Mouse (Mus musculus) megakaryocyte, embryonic 14.5 days (primary cell): ENCODE measurements around the gene Ttc23. TPM values are rescaled to one million over a fixed set of nuclear protein-coding genes. Genes with fewer than 3 reads are reported as not detected.

Experiments
- H3K27me3 ChIP-seq: replicated peaks from 2 replicates; pipeline ENCODE3; 2012; ENCODE audit warnings: inconsistent platforms
- H3K36me3 ChIP-seq: replicated peaks from 2 replicates; pipeline ENCODE3; 2012; ENCODE audit warnings: low read length, inconsistent platforms, mixed read lengths
- H3K4me1 ChIP-seq: 2 replicates; pipeline ENCODE4 v1.6.1; 2012; ENCODE audit warnings: inconsistent platforms
- H3K4me3 ChIP-seq: replicated peaks from 2 replicates; pipeline ENCODE3; 2012; ENCODE audit warnings: moderate library complexity, mild to moderate bottlenecking, inconsistent platforms
- H3K9me3 ChIP-seq: 2 replicates; pipeline ENCODE4 v1.6.1; 2012; ENCODE audit warnings: inconsistent platforms
- FLI1 ChIP-seq: IDR thresholded peaks from 2 replicates; pipeline ENCODE4 v1.6.1; 2012; ENCODE audit warnings: low read length, inconsistent platforms, mixed read lengths
- GATA1 ChIP-seq: IDR thresholded peaks from 3 replicates; pipeline ENCODE4 v1.6.1; 2012; ENCODE audit warnings: mixed read lengths, low read length, inconsistent platforms, borderline replicate concordance
- polyA plus RNA-seq: library from polyadenylated mRNA; stranded (reverse); fragments of >175 nt; gene quantifications from 2 replicates; pipeline ENCODE4 v1.2.3, GENCODE M21; 2012; ENCODE audit warnings: low replicate concordance; ENCODE audit not compliant: insufficient read depth

Gene Ttc23
- polyA plus RNA-seq, 1 experiment, result 4.3 TPM

DNA sequence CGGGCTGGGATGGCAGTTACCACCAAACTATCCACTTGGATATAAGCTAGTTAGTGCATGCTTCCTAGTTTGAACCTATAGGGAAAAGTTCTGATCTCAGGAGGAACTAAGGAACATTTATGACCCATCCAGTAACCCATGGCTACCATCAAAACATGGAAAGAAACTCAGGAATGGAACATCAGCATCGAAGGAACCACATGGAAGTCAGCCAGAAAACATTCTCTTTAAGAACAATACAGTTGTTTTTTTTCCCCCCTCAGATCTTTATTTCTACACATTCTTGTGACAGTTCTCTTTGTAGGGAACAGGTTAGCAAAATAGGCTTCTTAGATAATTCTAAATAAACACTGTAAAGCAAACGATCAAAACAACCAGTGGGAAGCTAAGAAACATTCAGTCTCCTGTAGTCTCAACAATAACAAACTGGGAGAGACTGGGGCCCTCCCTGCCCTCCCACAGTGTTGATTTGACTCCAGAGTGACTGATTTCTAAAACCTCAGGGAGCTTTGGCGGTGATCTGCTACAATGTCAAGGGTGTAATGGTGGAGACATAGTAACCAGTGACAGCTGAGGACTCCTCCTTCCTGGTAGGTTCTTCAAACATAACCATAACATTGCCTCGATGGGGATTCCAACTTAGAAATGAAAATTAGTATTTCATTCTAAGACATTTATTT is 83.4 kb downstream of the Ttc23 start:
- no peak for TF ChIP-seq FLI1
- H3K4me1 ChIP-seq, result no peaks in the 10 kb centered on the region
- peaks cover 16% of the 10 kb centered on the region for H3K9me3 ChIP-seq
- no peak overlapping the region for H3K4me3 ChIP-seq
- peaks cover 18% of the 10 kb centered on the region for H3K27me3 ChIP-seq
- peaks cover 17% of the 10 kb centered on the region for H3K36me3 ChIP-seq

DNA sequence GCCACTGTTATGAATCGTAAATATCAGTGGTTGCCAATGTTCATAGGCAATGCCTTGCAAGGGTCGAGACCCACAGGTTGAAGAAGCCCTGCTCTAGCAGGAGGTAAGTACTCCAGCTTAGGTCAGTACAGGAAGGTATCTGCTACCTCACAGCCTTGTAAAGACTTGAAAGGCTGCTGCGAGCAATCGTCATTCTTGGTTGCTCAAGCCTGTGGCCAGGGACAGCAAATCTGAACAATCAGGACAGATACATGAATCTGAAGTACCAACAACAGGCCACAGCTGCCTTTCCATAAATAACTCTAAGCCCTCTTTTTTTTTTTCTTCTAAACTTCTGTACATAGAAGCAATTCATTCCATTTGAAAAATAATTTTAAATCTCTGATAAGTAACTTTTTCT is 85.1 kb downstream of the Ttc23 start:
- H3K9me3 ChIP-seq, result peaks cover 16% of the 10 kb centered on the region
- H3K4me1 ChIP-seq, result no peaks in the 10 kb centered on the region
- H3K27me3 ChIP-seq, result peaks cover 22% of the 10 kb centered on the region
- TF ChIP-seq FLI1 (no peak), GATA1 (no peak)
- peaks cover 9% of the 10 kb centered on the region for H3K36me3 ChIP-seq
- no peak overlapping the region for H3K4me3 ChIP-seq

- peaks cover 5% of the 10 kb centered on the region for H3K36me3 ChIP-seq
- TF ChIP-seq FLI1 (no peak), GATA1 (no peak)
- H3K9me3 ChIP-seq, result peaks cover 16% of the 10 kb centered on the region
- H3K4me3 ChIP-seq, result no peak overlapping the region
- peaks cover 18% of the 10 kb centered on the region for H3K4me1 ChIP-seq
- H3K27me3 ChIP-seq, result peaks cover 14% of the 10 kb centered on the region
Observed at GRCm38 (mm10) chr7:67740382-67740781, 93.2 kb downstream of the Ttc23 start.

- peaks cover 12% of the 10 kb centered on the region for H3K27me3 ChIP-seq
- no peak overlapping the region for H3K4me3 ChIP-seq
- H3K4me1 ChIP-seq, result peaks cover 18% of the 10 kb centered on the region
- H3K36me3 ChIP-seq, result peaks cover 5% of the 10 kb centered on the region
- peaks cover 20% of the 10 kb centered on the region for H3K9me3 ChIP-seq
- TF ChIP-seq FLI1 (no peak), GATA1 (no peak)
Observed at GRCm38 (mm10) chr7:67740796-67741195, 93.6 kb downstream of the Ttc23 start.

DNA sequence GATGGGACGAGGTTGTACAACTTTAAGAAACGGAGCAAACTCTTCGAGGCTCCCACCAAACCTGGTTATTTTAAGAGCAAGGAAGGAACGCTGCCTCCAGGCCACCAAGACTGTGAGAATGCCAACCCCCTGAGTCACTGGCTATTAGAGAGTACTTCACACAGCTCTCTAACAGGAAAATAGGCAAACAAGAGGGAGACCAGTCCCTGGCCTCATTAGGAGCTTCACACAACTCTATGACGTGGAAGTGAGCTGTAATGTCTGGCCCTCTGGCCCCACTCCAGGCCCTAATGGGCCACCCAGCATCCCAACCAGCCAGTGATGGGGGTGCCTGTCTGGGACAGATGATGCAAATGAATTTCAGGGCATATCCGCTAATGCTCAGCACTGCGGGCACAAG is 94.5 kb downstream of the Ttc23 start:
- Histone ChIP-seq H3K27me3 (peaks cover 12% of the 10 kb centered on the region), H3K9me3 (peaks cover 22% of the 10 kb centered on the region), H3K36me3 (peaks cover 5% of the 10 kb centered on the region), H3K4me1 (peaks cover 18% of the 10 kb centered on the region), H3K4me3 (no peak overlapping the region)
- TF ChIP-seq GATA1, result no peak
- TF ChIP-seq FLI1, result no peak

- peaks cover 16% of the 10 kb centered on the region for H3K27me3 ChIP-seq
- peaks cover 14% of the 10 kb centered on the region for H3K4me1 ChIP-seq
- H3K9me3 ChIP-seq, result peaks cover 22% of the 10 kb centered on the region
- H3K36me3 ChIP-seq, result peaks cover 5% of the 10 kb centered on the region
- TF ChIP-seq GATA1 (no peak), FLI1 (no peak)
- H3K4me3 ChIP-seq, result no peak overlapping the region
Observed at GRCm38 (mm10) chr7:67747731-67748305, 100.6 kb downstream of the Ttc23 start.

DNA sequence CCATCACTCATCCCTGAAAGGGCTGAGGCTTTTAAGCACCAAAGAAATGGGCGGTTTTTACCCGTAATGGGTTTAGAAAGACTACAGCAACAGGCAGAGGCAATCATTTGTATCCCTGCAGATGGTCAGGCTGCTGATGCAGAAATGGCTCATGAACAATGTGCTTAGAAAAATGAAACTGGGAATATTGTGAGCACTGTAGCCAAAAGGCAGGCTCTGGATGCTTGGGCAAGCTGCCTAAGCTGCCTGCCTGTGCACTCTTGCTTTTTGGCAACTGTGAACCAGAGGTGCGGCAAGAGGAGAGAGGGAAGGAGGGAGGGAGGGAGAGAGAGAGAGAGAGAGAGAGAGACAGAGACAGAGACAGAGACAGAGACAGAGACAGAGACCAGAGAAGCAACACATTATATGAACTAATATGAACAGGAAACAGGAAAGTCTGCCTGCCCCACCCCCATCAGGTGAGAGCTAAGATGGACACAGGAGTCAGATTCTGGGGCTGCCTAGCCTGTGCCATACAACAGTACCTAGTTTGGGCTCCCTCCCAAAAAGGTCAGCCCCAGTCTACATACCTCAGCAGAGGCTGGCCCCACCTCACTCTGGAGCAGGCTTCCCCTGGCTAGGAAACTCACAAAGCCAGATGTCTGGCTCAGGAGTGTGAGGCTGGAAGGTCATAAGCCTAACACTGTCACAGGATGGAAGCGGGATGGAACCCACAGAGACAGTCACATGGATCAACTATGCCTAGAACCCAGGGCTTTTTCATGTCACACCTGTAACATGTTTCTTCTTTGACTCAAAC is 102.4 kb downstream of the Ttc23 start:
- peaks cover 14% of the 10 kb centered on the region for H3K4me1 ChIP-seq
- peaks cover 18% of the 10 kb centered on the region for H3K27me3 ChIP-seq
- H3K9me3 ChIP-seq, result peaks cover 11% of the 10 kb centered on the region
- peaks cover under 1% of the 10 kb centered on the region for H3K36me3 ChIP-seq
- no peak overlapping the region for H3K4me3 ChIP-seq
- no peak for TF ChIP-seq FLI1
- no peak for TF ChIP-seq GATA1

- Histone ChIP-seq H3K27me3 (peaks cover 44% of the 10 kb centered on the region), H3K36me3 (no peaks in the 10 kb centered on the region), H3K4me1 (peaks cover 14% of the 10 kb centered on the region), H3K9me3 (no peaks in the 10 kb centered on the region), H3K4me3 (no peak overlapping the region)
- TF ChIP-seq FLI1 (no peak), GATA1 (no peak)
Observed at GRCm38 (mm10) chr7:67754606-67755005, 107.4 kb downstream of the Ttc23 start.

- no peak for TF ChIP-seq GATA1
- TF ChIP-seq FLI1, result no peak
- peaks cover 47% of the 10 kb centered on the region for H3K27me3 ChIP-seq
- H3K36me3 ChIP-seq, result no peaks in the 10 kb centered on the region
- H3K4me1 ChIP-seq, result peaks cover 20% of the 10 kb centered on the region
- H3K4me3 ChIP-seq, result no peak overlapping the region
- no peaks in the 10 kb centered on the region for H3K9me3 ChIP-seq
Observed at GRCm38 (mm10) chr7:67755366-67755765, 108.2 kb downstream of the Ttc23 start.

DNA sequence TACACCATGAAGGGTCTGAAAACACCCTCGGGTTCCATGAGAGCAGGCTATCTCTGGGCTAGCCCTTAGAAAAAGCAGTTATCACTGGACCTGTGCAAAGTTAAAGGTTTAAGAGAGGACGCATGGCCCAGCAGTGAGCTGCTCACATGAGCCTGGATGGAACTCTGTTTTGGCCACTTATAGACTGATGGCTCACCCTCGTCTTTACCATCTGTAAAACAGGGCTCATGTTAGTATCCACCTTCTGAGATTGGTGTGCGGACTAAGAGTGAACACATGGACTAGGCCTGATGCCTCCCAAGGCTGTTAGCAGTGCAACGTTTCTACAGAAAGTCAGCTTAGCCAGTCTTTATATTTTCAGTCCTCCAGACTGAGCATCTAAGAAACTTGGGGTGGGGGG is 109.4 kb downstream of the Ttc23 start:
- TF ChIP-seq FLI1 (no peak), GATA1 (no peak)
- no peak overlapping the region for H3K4me3 ChIP-seq
- peaks cover 50% of the 10 kb centered on the region for H3K27me3 ChIP-seq
- peaks cover 20% of the 10 kb centered on the region for H3K4me1 ChIP-seq
- no peaks in the 10 kb centered on the region for H3K9me3 ChIP-seq
- no peaks in the 10 kb centered on the region for H3K36me3 ChIP-seq
